7 mouse cellular contexts compared by ENCODE assay signal in genomic region chr11:77514832-77515636, GRCm38 (mm10). TPM values are rescaled to one million over a fixed set of nuclear protein-coding genes. Genes with fewer than 3 reads are reported as not detected.
DNase-seq lines count a peak whose midpoint lies in the region; ATAC-seq and TF ChIP-seq lines count a peak whose summit lies in the region.

Abhd15 (plus strand) TSS chr11:77515121.

- H3K9me3 ChIP-seq in forebrain, embryonic 15.5 days = no peaks in the 10 kb centered on the region
- no peaks in the 10 kb centered on the region for H3K9me3 ChIP-seq in hindbrain, embryonic 10.5 days
- H3K9me3 ChIP-seq in limb, embryonic 10.5 days (replicated peaks) = no peaks in the 10 kb centered on the region

- H3K4me1 ChIP-seq in forebrain, embryonic 15.5 days = peaks cover 35% of the 10 kb centered on the region
- peaks cover 76% of the 10 kb centered on the region for H3K4me1 ChIP-seq in hindbrain, embryonic 10.5 days (replicated peaks)
- peaks cover 37% of the 10 kb centered on the region for H3K4me1 ChIP-seq in limb, embryonic 10.5 days

- peak within 1 kb of the TSS; percentile 44 for H3K9ac ChIP-seq in forebrain, embryonic 15.5 days (replicated peaks)

- no peaks in the 10 kb centered on the region for H3K36me3 ChIP-seq in forebrain, embryonic 15.5 days
- peaks cover 8% of the 10 kb centered on the region; the same call in 1 of the 2 replicates for H3K36me3 ChIP-seq in hindbrain, embryonic 10.5 days
- peaks cover 7% of the 10 kb centered on the region for H3K36me3 ChIP-seq in limb, embryonic 10.5 days

- no peak within 1 kb of the TSS for H3K27ac ChIP-seq in forebrain, embryonic 15.5 days (replicated peaks)
- H3K27ac ChIP-seq in hindbrain, embryonic 10.5 days = peak within 1 kb of the TSS; percentile 86
- H3K27ac ChIP-seq in limb, embryonic 10.5 days = peak within 1 kb of the TSS; percentile 56

- H3K27me3 ChIP-seq in Patski = peaks cover 4% of the 10 kb centered on the region
- H3K27me3 ChIP-seq in forebrain, embryonic 15.5 days = peaks cover 21% of the 10 kb centered on the region; the same call in 1 of the 2 replicates
- peaks cover 34% of the 10 kb centered on the region for H3K27me3 ChIP-seq in hindbrain, embryonic 10.5 days (ENCODE audit: insufficient read depth, poor library complexity, severe bottlenecking)
- H3K27me3 ChIP-seq in limb, embryonic 10.5 days (ENCODE audit: low read depth, poor library complexity, severe bottlenecking) = peaks cover 52% of the 10 kb centered on the region

- no peak for DNase-seq in Patski (ENCODE audit: low read depth, low spot score)
- peak; percentile 28 for DNase-seq in cerebellum, adult 11 months
- peak; percentile 87 for DNase-seq in hindbrain, embryonic 10.5 days (ENCODE audit: low spot score)
- DNase-seq in limb, embryonic 10.5 days (ENCODE audit: low spot score) = peak; percentile 86
- peak; percentile 80 for DNase-seq in mesoderm, embryonic 11.5 days (ENCODE audit: low read depth, low spot score)
- DNase-seq in spleen, adult 18-20 months = peak; percentile 60 to 67

- POLR2A ChIA-PET in Patski (lab: Charles Lee) = no interaction called here

- in situ Hi-C loops in Patski (cut with MboI; ENCODE audit: low pct_unique_long_range_greater_than_20kb) = loop anchor here (5.0 to 25.0 kb wide), 2 partner anchors 97 to 297 kb away; no protein-coding TSS in a partner anchor

- CTCF ChIA-PET in Patski (lab: Charles Lee) = no interaction called here

- H3K4me3 ChIP-seq in forebrain, embryonic 15.5 days = peak within 1 kb of the TSS; percentile 50
- H3K4me3 ChIP-seq in hindbrain, embryonic 10.5 days = peak within 1 kb of the TSS; percentile 64
- peak within 1 kb of the TSS; percentile 77 for H3K4me3 ChIP-seq in limb, embryonic 10.5 days

- peak within 1 kb of the TSS; percentile 88 for H3K4me2 ChIP-seq in forebrain, embryonic 15.5 days (replicated peaks)

- WGBS in forebrain, embryonic 15.5 days = under 1% methylated on average over 72 of the region's 72 CpGs
- under 1% methylated on average over 72 of the region's 72 CpGs for WGBS in hindbrain, embryonic 10.5 days
- WGBS in limb, embryonic 10.5 days = under 1% methylated on average over 66 of the region's 72 CpGs

- ATAC-seq in Patski = peak; percentile 29
- ATAC-seq in forebrain, embryonic 15.5 days (replicated peaks) = peak; percentile 49

- TF ChIP-seq CTCF in Patski (IDR thresholded peaks at IDR 0.05) = no peak

RNA-seq across cellular contexts. Expression of gene Abhd15, which starts in this region (rescaled TPM):
- 0.15 TPM for polyA plus RNA-seq in Patski (2021)
- polyA plus RNA-seq in forebrain, embryonic 15.5 days (2015; fragmentation: Nextera tagmentation; extraction: Ambion mirVana) = 1.9 and 2.4 TPM in 2 replicates
- polyA plus RNA-seq in hindbrain, embryonic 10.5 days (2016; fragmentation: Nextera tagmentation; extraction: Ambion mirVana) = 5.3 and 9.1 TPM in 2 replicates
- polyA plus RNA-seq in limb, embryonic 10.5 days (2016; fragmentation: Nextera tagmentation; extraction: Ambion mirVana) = 1.4 and 2.0 TPM in 2 replicates

Comparison
In these comparisons a context has a peak if more than half of its experiments do, and no peak if none do; other contexts are left out.
1. Peak in ATAC-seq in Patski; RNA of the gene not detected or under 1 TPM.